Mouse (Mus musculus) gastrocnemius, postnatal 10 days (tissue): ENCODE measurements around the gene Egf. TPM values are rescaled to one million over a fixed set of nuclear protein-coding genes. Genes with fewer than 3 reads are reported as not detected.

Source experiments
- DNase-seq: peaks from one replicate; pipeline ENCODE4 v3.0.0; 2021; ENCODE audit warnings: mixed read lengths
- microRNA-seq, 2 experiments: library from miRNA; unstranded; fragments of <30 nt; microRNA quantifications; one replicate each; pipeline ENCODE4 v1.2.0; 2021
- total RNA-seq, 2 experiments: library from RNA; stranded (reverse); gene quantifications; 2 replicates each; pipeline ENCODE4 v1.2.3; 2021

Gene Egf
- total RNA-seq, 2 experiments from 2014 or later: 23.2 to 32.1 TPM

- no peak for DNase-seq
Observed at GRCm38 (mm10) chr3:129650931-129651330, 104.2 kb downstream of the Egf start.

- no peak for DNase-seq
Observed at GRCm38 (mm10) chr3:129650293-129650612, 104.9 kb downstream of the Egf start.

- peak; percentile 31 for DNase-seq
Observed at GRCm38 (mm10) chr3:129649586-129650292, 105.4 kb downstream of the Egf start.

GRCm38 (mm10) chr3:129648598-129648997, 106.5 kb downstream of the Egf start:
- DNase-seq: no peak

GRCm38 (mm10) chr3:129647312-129647711, 107.8 kb downstream of the Egf start:
- no peak for DNase-seq

GRCm38 (mm10) chr3:129646781-129647180, 108.3 kb downstream of the Egf start:
- no peak for DNase-seq

GRCm38 (mm10) chr3:129645409-129645808, 109.7 kb downstream of the Egf start:
- no peak for DNase-seq

GRCm38 (mm10) chr3:129641621-129642020, 113.5 kb downstream of the Egf start:
- DNase-seq: no peak

GRCm38 (mm10) chr3:129640211-129641000, 114.7 kb downstream of the Egf start:
- no peak for DNase-seq

- no peak for DNase-seq
Observed at GRCm38 (mm10) chr3:129639701-129640100, 115.4 kb downstream of the Egf start.

- DNase-seq: no peak
Observed at GRCm38 (mm10) chr3:129637446-129637845, 117.7 kb downstream of the Egf start.

GRCm38 (mm10) chr3:129634260-129634901, 120.7 kb downstream of the Egf start:
- DNase-seq: peak; percentile 22

GRCm38 (mm10) chr3:129633518-129633917, 121.6 kb downstream of the Egf start:
- DNase-seq: no peak

- DNase-seq: no peak
Observed at GRCm38 (mm10) chr3:129631857-129632256, 123.3 kb downstream of the Egf start.

GRCm38 (mm10) chr3:129631018-129631417, 124.1 kb downstream of the Egf start:
- no peak for DNase-seq

Small RNA genes within 50 kb of the gene (microRNA-seq; reads per million reads assigned to microRNA genes)
- gene Gm24515: 0 reads per million in 2 experiments

Other genes starting within 250 kb of the Egf start
- gene Elovl6, start 223.0 kb downstream of the Egf start, total RNA-seq: 1 to 10 TPM; 7.2 to 7.6 TPM
- not detected for gene Lrit3, start 48.7 kb upstream of the Egf start, total RNA-seq
- under 1 TPM; 0.07 to 0.27 TPM for gene Rrh, start 67.3 kb upstream of the Egf start, total RNA-seq
- 10 to 100 TPM; 27.0 to 34.6 TPM for gene Gar1, start 76.1 kb upstream of the Egf start, total RNA-seq
- under 1 TPM in 1 of 2 experiments, not detected in 1; 0.47 TPM for gene Cfi, start 80.6 kb upstream of the Egf start, total RNA-seq
- gene Pla2g12a, start 123.3 kb upstream of the Egf start, total RNA-seq: 10 to 100 TPM; 18.4 to 22.9 TPM
- gene Casp6, start 146.1 kb upstream of the Egf start, total RNA-seq: 1 to 10 TPM; 5.6 to 8.2 TPM
- 1 to 10 TPM in 1 of 2 experiments, under 1 TPM in 1; 0.95 to 1.2 TPM for gene Mcub, start 214.9 kb upstream of the Egf start, total RNA-seq